Mouse (Mus musculus) heart, embryonic 13.5 days (tissue): ENCODE data around the gene Mbnl1. TPM values are rescaled to one million over a fixed set of nuclear protein-coding genes. Genes with fewer than 3 reads are reported as not detected.

Experiments used
- ATAC-seq: fragments of 200-750 bp; cut with Nextera tagmentation; 2 replicates; pipeline ENCODE4 v1.8.0; 2017; ENCODE audit warnings: moderate TSS enrichment; ENCODE audit not compliant: insufficient number of reproducible peaks, low FRiP score, low TSS enrichment; ENCODE audit errors: extremely low read depth
- H3K27ac ChIP-seq: fragments of 300-500 bp; sonication (generic); replicated peaks from 2 replicates; pipeline ENCODE4 v1.5.1; 2015; ENCODE audit warnings: moderate library complexity, mild to moderate bottlenecking, inconsistent platforms
- H3K27me3 ChIP-seq: fragments of 300-500 bp; sonication (generic); replicated peaks from 2 replicates; pipeline ENCODE4 v1.6.1; 2015; ENCODE audit warnings: mild to moderate bottlenecking, inconsistent platforms
- H3K36me3 ChIP-seq: fragments of 300-500 bp; sonication (generic); 2 replicates; pipeline ENCODE4 v1.6.1; 2015; ENCODE audit warnings: mild to moderate bottlenecking, inconsistent platforms
- H3K4me1 ChIP-seq: fragments of 300-500 bp; sonication (generic); 2 replicates; pipeline ENCODE4 v1.6.1; 2015; ENCODE audit warnings: inconsistent platforms
- H3K4me2 ChIP-seq: fragments of 300-500 bp; sonication (generic); 2 replicates; pipeline ENCODE4 v1.6.1; 2015; ENCODE audit warnings: inconsistent platforms, mild to moderate bottlenecking, moderate library complexity
- H3K4me3 ChIP-seq: fragments of 300-500 bp; sonication (generic); 2 replicates; pipeline ENCODE4 v1.5.1; 2015; ENCODE audit warnings: moderate library complexity, mild to moderate bottlenecking, inconsistent platforms
- H3K9ac ChIP-seq: fragments of 300-500 bp; sonication (generic); 2 replicates; pipeline ENCODE4 v1.6.1; 2015; ENCODE audit warnings: inconsistent platforms, mild to moderate bottlenecking, moderate library complexity
- H3K9me3 ChIP-seq: fragments of 300-500 bp; sonication (generic); 2 replicates; pipeline ENCODE4 v1.6.1; 2016; ENCODE audit warnings: inconsistent platforms
- WGBS: fragments of 180-500 bp; shearing (Covaris S2); methylation state at CpG from one replicate; pipeline ENCODE4 v1.1.7; 2015; ENCODE audit warnings: mixed read lengths; 5-methylcytosine and 5-hydroxymethylcytosine counted together
- polyA plus RNA-seq: library from polyadenylated mRNA; unstranded; fragments of >200 nt; fragmentation: Nextera tagmentation; extraction: Ambion mirVana; gene quantifications from 2 replicates; pipeline ENCODE4 v1.2.1, GENCODE M21; 2015

The Mbnl1 gene
- polyA plus RNA-seq, 1 experiment from 2014 or later, result 66.0 TPM

GRCm38 (mm10) chr3:60615057-60615606, 142.5 kb downstream of the Mbnl1 start:
- peaks cover 43% of the 10 kb centered on the region for H3K36me3 ChIP-seq
- no peak overlapping the region for H3K4me2 ChIP-seq
- no peak for ATAC-seq
- no peaks in the 10 kb centered on the region for H3K27me3 ChIP-seq
- no peak overlapping the region for H3K4me3 ChIP-seq
- peaks cover 9% of the 10 kb centered on the region; the same call in 1 of the 2 replicates for H3K4me1 ChIP-seq
- WGBS, result 70% methylated on average over 11 of the region's 11 CpGs
- no peak overlapping the region for H3K9ac ChIP-seq
- H3K9me3 ChIP-seq, result no peaks in the 10 kb centered on the region
- no peak overlapping the region for H3K27ac ChIP-seq

- H3K36me3 ChIP-seq, result peaks cover 43% of the 10 kb centered on the region
- H3K9me3 ChIP-seq, result no peaks in the 10 kb centered on the region
- WGBS, result 65% methylated on average over 7 of the region's 7 CpGs
- H3K4me2 ChIP-seq, result no peak overlapping the region
- no peak overlapping the region for H3K4me3 ChIP-seq
- ATAC-seq, result no peak
- peaks cover 5% of the 10 kb centered on the region; the same call in 1 of the 2 replicates for H3K4me1 ChIP-seq
- H3K9ac ChIP-seq, result no peak overlapping the region
- no peaks in the 10 kb centered on the region for H3K27me3 ChIP-seq
- no peak overlapping the region for H3K27ac ChIP-seq
Measured at GRCm38 (mm10) chr3:60615615-60616014, 143.0 kb downstream of the Mbnl1 start.

DNA sequence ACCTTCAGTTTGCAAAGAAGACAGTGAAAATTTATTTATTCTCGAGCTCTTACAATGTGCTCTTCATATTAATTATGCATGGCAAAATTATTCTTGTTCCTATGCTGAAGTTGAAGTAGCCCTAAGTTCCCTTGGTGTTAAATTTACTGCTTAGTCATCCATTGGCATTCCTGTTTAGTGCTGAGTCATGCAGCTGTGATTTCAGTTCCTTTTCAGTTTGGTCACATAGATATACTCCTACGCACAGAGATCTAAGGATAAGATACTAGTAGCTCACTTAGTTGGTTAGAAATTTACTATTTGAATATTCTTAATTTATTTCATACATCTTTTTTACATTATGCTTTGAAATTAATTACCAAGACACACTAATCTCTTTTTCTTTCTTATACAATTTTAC, 143.5 kb downstream of the Mbnl1 start:
- ATAC-seq, result no peak
- Histone ChIP-seq H3K27me3 (no peaks in the 10 kb centered on the region), H3K9ac (no peak overlapping the region), H3K4me1 (peaks cover 2% of the 10 kb centered on the region; the same call in 1 of the 2 replicates), H3K9me3 (no peaks in the 10 kb centered on the region), H3K4me2 (no peak overlapping the region), H3K27ac (no peak overlapping the region), H3K4me3 (no peak overlapping the region), H3K36me3 (peaks cover 46% of the 10 kb centered on the region)
- WGBS, result 72% methylated on average over 2 of the region's 2 CpGs

GRCm38 (mm10) chr3:60617643-60618042, 145.0 kb downstream of the Mbnl1 start:
- no peak overlapping the region for H3K4me3 ChIP-seq
- H3K9ac ChIP-seq, result no peak overlapping the region
- no peaks in the 10 kb centered on the region for H3K27me3 ChIP-seq
- no peak for ATAC-seq
- H3K9me3 ChIP-seq, result no peaks in the 10 kb centered on the region
- H3K4me1 ChIP-seq, result peaks cover 2% of the 10 kb centered on the region; the same call in 1 of the 2 replicates
- no peak overlapping the region for H3K27ac ChIP-seq
- 84% methylated on average over 1 of the region's 1 CpGs for WGBS
- peaks cover 54% of the 10 kb centered on the region for H3K36me3 ChIP-seq
- no peak overlapping the region for H3K4me2 ChIP-seq

- no peak overlapping the region for H3K9ac ChIP-seq
- peaks cover 2% of the 10 kb centered on the region; the same call in 1 of the 2 replicates for H3K4me1 ChIP-seq
- H3K4me3 ChIP-seq, result no peak overlapping the region
- H3K27ac ChIP-seq, result no peak overlapping the region
- no peaks in the 10 kb centered on the region for H3K27me3 ChIP-seq
- WGBS, result 54% methylated on average over 2 of the region's 2 CpGs
- ATAC-seq, result no peak
- peaks cover 57% of the 10 kb centered on the region for H3K36me3 ChIP-seq
- no peaks in the 10 kb centered on the region for H3K9me3 ChIP-seq
- H3K4me2 ChIP-seq, result no peak overlapping the region
Measured at GRCm38 (mm10) chr3:60620236-60620635, 147.6 kb downstream of the Mbnl1 start.

DNA sequence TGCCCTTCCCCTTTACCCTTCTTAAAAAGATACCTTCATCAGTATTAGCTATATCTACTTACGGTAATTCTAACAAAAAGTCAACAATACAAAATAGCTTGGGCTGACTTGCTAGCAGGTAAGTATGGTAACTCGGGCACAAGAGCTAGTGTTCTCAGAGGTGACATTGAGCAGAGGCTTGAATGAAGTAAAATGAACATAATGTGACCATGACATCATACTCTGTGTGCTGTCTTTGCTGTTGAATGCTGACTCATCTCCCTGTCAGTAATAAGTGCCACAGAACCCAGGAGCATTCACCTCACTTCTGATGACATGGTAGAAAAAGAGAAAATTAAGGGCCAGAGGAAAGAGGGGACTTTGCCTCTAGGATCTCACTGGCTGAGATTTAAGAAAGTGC, 158.6 kb downstream of the Mbnl1 start:
- Histone ChIP-seq H3K4me1 (no peaks in the 10 kb centered on the region), H3K9me3 (no peaks in the 10 kb centered on the region), H3K4me2 (no peak overlapping the region), H3K27ac (no peak overlapping the region), H3K36me3 (peaks cover 24% of the 10 kb centered on the region), H3K27me3 (no peaks in the 10 kb centered on the region), H3K4me3 (no peak overlapping the region), H3K9ac (no peak overlapping the region)
- WGBS, result 81% methylated on average over 2 of the region's 2 CpGs
- no peak for ATAC-seq

- 78% methylated on average over 5 of the region's 5 CpGs for WGBS
- peaks cover 18% of the 10 kb centered on the region for H3K36me3 ChIP-seq
Measured at GRCm38 (mm10) chr3:60631754-60632153, 159.1 kb downstream of the Mbnl1 start.

DNA sequence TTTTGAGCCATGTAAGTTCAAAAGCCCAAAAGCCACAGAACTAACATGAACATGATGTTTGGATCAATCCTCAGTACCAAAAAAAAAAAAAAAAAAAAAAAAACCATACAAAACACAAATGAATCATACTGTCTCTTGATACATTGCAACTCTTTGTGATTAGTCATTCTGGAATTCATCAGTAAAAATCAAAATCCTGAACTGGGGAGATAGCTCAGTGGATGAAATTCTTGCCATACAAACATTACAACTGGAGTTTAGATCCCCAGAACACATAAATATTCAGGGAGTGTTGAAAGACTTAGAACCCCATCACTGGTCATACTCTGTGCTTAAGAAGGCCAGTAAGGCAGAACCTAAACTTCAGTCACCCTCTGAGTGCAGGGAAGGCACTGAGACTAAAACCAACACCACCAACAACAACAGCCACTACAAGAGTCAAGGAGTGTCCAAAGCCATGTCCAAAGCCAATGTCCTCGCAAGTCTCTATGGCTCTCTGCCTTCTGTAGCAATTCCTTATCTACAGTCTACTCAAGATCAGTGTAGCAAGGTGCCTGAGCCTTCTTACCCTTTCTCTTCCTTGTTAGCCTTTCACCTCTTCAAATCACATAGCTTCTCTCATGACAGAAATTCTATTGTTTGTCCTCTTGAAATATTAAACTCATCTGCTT, 160.3 kb downstream of the Mbnl1 start:
- H3K4me3 ChIP-seq, result no peak overlapping the region
- no peak for ATAC-seq
- H3K27me3 ChIP-seq, result no peaks in the 10 kb centered on the region
- H3K9ac ChIP-seq, result no peak overlapping the region
- 79% methylated on average over 1 of the region's 1 CpGs for WGBS
- no peaks in the 10 kb centered on the region for H3K9me3 ChIP-seq
- no peak overlapping the region for H3K27ac ChIP-seq
- H3K4me2 ChIP-seq, result no peak overlapping the region
- H3K36me3 ChIP-seq, result peaks cover 16% of the 10 kb centered on the region
- H3K4me1 ChIP-seq, result no peaks in the 10 kb centered on the region

More at GRCm38 (mm10) chr3:60631754-60632153, 159.1 kb downstream of the Mbnl1 start:
- H3K27ac ChIP-seq, result no peak overlapping the region
- no peak for ATAC-seq
- H3K4me2 ChIP-seq, result no peak overlapping the region
- H3K9ac ChIP-seq, result no peak overlapping the region
- no peaks in the 10 kb centered on the region for H3K27me3 ChIP-seq
- H3K4me1 ChIP-seq, result no peaks in the 10 kb centered on the region
- no peaks in the 10 kb centered on the region for H3K9me3 ChIP-seq
- no peak overlapping the region for H3K4me3 ChIP-seq

- H3K9ac ChIP-seq, result no peak overlapping the region
- ATAC-seq, result no peak
- no peak overlapping the region for H3K4me2 ChIP-seq
- H3K27me3 ChIP-seq, result no peaks in the 10 kb centered on the region
- H3K4me3 ChIP-seq, result no peak overlapping the region
- no peak overlapping the region for H3K27ac ChIP-seq
- no peaks in the 10 kb centered on the region for H3K4me1 ChIP-seq
- no peaks in the 10 kb centered on the region for H3K36me3 ChIP-seq
- H3K9me3 ChIP-seq, result no peaks in the 10 kb centered on the region
- 81% methylated on average over 3 of the region's 3 CpGs for WGBS
Measured at GRCm38 (mm10) chr3:60638530-60638929, 165.9 kb downstream of the Mbnl1 start.

DNA sequence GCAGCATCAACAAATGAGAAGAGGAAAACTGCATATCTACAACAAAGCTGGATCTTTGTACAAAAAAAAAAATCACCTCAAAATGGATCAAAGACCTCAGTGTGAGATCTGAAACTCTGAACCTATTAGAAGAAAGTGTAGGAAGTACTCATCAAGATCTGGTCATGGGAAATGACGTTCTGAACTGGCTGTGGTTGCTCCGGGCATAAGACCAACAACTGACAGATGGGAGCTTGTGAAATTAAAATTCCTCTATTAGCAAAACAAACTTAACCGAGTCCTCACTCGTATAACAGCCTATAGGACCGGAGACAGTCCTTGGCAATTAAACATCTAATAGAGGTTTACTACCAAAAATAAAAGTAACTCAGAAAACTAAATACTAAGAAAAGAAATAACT, 166.5 kb downstream of the Mbnl1 start:
- ATAC-seq, result no peak
- Histone ChIP-seq H3K27me3 (no peaks in the 10 kb centered on the region), H3K9me3 (no peaks in the 10 kb centered on the region), H3K27ac (no peak overlapping the region), H3K9ac (no peak overlapping the region), H3K4me3 (no peak overlapping the region), H3K4me1 (no peaks in the 10 kb centered on the region), H3K4me2 (no peak overlapping the region), H3K36me3 (no peaks in the 10 kb centered on the region)
- WGBS, result 75% methylated on average over 5 of the region's 5 CpGs

GRCm38 (mm10) chr3:60642227-60642626, 169.6 kb downstream of the Mbnl1 start:
- no peak for ATAC-seq
- H3K9me3 ChIP-seq, result no peaks in the 10 kb centered on the region
- H3K4me1 ChIP-seq, result no peaks in the 10 kb centered on the region
- H3K27me3 ChIP-seq, result no peaks in the 10 kb centered on the region
- no peak overlapping the region for H3K4me3 ChIP-seq
- WGBS, result 55% methylated on average over 3 of the region's 3 CpGs
- H3K4me2 ChIP-seq, result no peak overlapping the region
- H3K9ac ChIP-seq, result no peak overlapping the region
- H3K27ac ChIP-seq, result no peak overlapping the region
- no peaks in the 10 kb centered on the region for H3K36me3 ChIP-seq

DNA sequence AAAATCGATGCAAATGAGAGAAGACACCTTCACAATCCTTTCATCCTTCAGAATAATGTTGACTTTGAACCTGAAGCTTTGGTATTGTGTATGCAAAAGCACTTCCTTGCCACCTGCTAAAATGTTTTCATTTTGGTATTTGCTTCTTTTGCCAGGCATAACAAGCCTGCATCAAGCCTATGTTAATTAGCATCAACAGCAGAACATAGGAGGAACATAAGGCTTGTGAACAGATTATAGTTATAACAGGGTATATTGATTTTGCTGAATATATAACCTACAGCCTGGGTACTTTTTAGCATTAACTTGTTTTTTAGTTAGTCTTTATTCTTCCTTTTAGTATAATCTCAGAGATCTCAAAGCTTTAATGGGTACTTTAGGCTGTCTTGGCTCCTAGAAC, 172.9 kb downstream of the Mbnl1 start:
- no peak overlapping the region for H3K4me2 ChIP-seq
- H3K4me1 ChIP-seq, result 0 out of 2 replicates have a peak, but pooled peaks cover 4% of the 10 kb centered on the region
- no peak overlapping the region for H3K4me3 ChIP-seq
- H3K9ac ChIP-seq, result no peak overlapping the region
- WGBS, result 68% methylated on average over 1 of the region's 1 CpGs
- H3K27me3 ChIP-seq, result no peaks in the 10 kb centered on the region
- no peaks in the 10 kb centered on the region for H3K9me3 ChIP-seq
- no peak overlapping the region for H3K27ac ChIP-seq
- no peaks in the 10 kb centered on the region for H3K36me3 ChIP-seq
- ATAC-seq, result no peak
